Mouse (Mus musculus) ES-Bruce4 (cell line): ENCODE data around the gene Hectd1. TPM values are rescaled to one million over a fixed set of nuclear protein-coding genes. Genes with fewer than 3 reads are reported as not detected.

Source experiments
- H3K27ac ChIP-seq: 2 replicates; pipeline ENCODE4 v1.5.1; 2012; ENCODE audit warnings: low read length, inconsistent platforms; ENCODE audit not compliant: insufficient read depth
- H3K27me3 ChIP-seq: 2 replicates; pipeline ENCODE4 v1.6.1; 2012; ENCODE audit warnings: mild to moderate bottlenecking, low read length, inconsistent platforms; ENCODE audit not compliant: control insufficient read depth, poor library complexity, insufficient read depth, severe bottlenecking
- H3K36me3 ChIP-seq: 2 replicates; pipeline ENCODE4 v1.6.1; 2012; ENCODE audit warnings: inconsistent platforms, mild to moderate bottlenecking, low read length, moderate library complexity; ENCODE audit not compliant: control insufficient read depth, poor library complexity, insufficient read depth, severe bottlenecking
- H3K4me1 ChIP-seq: one replicate; pipeline ENCODE4 v1.8.1; 2011; ENCODE audit warnings: low read length; ENCODE audit not compliant: control insufficient read depth, insufficient read depth
- H3K4me3 ChIP-seq: 2 replicates; pipeline ENCODE4 v1.5.1; 2011; ENCODE audit warnings: low read depth, mild to moderate bottlenecking, low read length
- H3K9ac ChIP-seq: 2 replicates; pipeline ENCODE4 v1.6.1; 2012; ENCODE audit warnings: low read depth, mild to moderate bottlenecking, inconsistent platforms; ENCODE audit not compliant: poor library complexity, severe bottlenecking
- H3K9me3 ChIP-seq: replicated peaks from 2 replicates; pipeline ENCODE4 v1.6.1; 2012; ENCODE audit warnings: mild to moderate bottlenecking, low read length, inconsistent platforms; ENCODE audit not compliant: control insufficient read depth, poor library complexity, insufficient read depth, severe bottlenecking
- CTCF ChIP-seq: IDR thresholded peaks from one replicate; pipeline ENCODE4 v1.8.1; 2011; ENCODE audit warnings: low read depth, low read length
- EP300 ChIP-seq: IDR thresholded peaks from 2 replicates; pipeline ENCODE4 v1.6.1; 2011; ENCODE audit warnings: low read depth, low read length; ENCODE audit not compliant: insufficient read depth
- POLR2A ChIP-seq: IDR thresholded peaks from one replicate; pipeline ENCODE4 v1.8.1; 2011; ENCODE audit warnings: low read length; ENCODE audit not compliant: insufficient read depth
- polyA plus RNA-seq: library from polyadenylated mRNA; stranded (reverse); fragments of >200 nt; gene quantifications from 2 replicates; pipeline ENCODE4 v1.2.4, GENCODE M21; 2011; ENCODE audit warnings: low read depth; ENCODE audit not compliant: missing spikeins, insufficient read depth, insufficient read length

Hectd1 gene
- polyA plus RNA-seq, 1 experiment = 96.9 TPM

DNA sequence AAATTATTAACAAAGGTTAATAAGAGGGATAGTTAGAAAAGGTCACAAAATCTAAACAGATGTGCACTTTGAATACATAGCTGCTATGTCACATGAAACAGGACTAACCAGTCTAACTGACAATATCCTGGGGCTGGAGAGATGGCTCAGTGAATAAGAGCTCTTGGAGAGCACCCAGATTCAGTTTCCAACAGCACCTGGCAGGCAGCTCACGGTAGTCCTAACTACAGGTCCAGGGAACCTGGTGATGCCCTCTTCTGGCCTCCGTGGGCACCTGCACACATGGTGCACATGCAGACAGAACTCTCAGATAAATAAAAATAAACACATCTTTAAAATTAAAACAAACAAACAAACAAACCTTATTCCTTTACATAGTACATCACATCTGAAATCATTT is 4.0 kb downstream of the Hectd1 start:
- H3K9me3 ChIP-seq = no peaks in the 10 kb centered on the region
- H3K4me1 ChIP-seq = no peaks in the 10 kb centered on the region
- no peak overlapping the region for H3K9ac ChIP-seq
- H3K36me3 ChIP-seq = peaks cover 14% of the 10 kb centered on the region
- TF ChIP-seq POLR2A (no peak), EP300 (no peak), CTCF (peak; percentile 57)
- H3K27ac ChIP-seq = no peak overlapping the region
- no peaks in the 10 kb centered on the region for H3K27me3 ChIP-seq
- no peak overlapping the region for H3K4me3 ChIP-seq

DNA sequence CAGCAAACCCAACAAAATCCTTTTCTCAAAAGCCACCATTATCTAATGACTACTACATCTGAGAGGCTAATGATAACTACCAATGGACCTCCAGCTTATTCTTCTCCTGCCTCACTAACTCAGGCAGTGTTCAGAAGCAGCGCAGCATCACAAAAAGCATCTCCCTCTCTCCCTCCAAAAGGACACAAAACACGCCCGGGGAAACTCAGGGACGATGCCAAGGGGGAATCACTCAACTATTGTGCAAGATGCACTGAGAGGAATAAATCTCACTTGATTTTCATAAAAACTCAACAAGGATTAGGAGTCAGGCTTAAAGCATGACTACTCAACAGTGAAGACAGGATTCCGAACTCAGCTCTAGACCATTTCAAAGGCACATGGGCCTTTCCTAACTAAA is 6.0 kb downstream of the Hectd1 start:
- no peaks in the 10 kb centered on the region for H3K4me1 ChIP-seq
- H3K36me3 ChIP-seq = peaks cover 16% of the 10 kb centered on the region
- TF ChIP-seq CTCF (no peak), POLR2A (no peak), EP300 (no peak)
- H3K27me3 ChIP-seq = no peaks in the 10 kb centered on the region
- no peaks in the 10 kb centered on the region for H3K9me3 ChIP-seq
- no peak overlapping the region for H3K4me3 ChIP-seq
- H3K9ac ChIP-seq = no peak overlapping the region
- no peak overlapping the region for H3K27ac ChIP-seq

DNA sequence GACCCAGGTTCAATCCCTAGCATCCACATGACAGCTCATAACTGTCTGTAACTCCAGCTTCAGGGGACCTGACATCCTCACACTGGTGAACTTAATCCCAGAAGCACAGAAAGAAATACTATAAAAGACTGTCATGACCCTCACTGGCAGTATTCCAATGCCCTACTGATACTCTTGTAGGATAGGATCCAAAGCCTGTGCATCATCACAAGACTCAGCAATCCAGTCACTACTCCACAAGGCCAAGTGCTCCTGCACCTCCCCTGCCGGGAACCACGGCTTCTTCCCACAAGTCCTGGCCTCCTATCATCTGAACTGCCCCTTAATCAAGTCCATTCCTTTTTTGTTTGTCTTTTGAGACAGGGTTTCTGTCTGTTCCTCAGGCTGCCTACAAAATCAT is 6.5 kb downstream of the Hectd1 start:
- TF ChIP-seq POLR2A (no peak), EP300 (no peak)
- peaks cover 16% of the 10 kb centered on the region for H3K36me3 ChIP-seq
- H3K4me3 ChIP-seq = no peak overlapping the region
- no peaks in the 10 kb centered on the region for H3K9me3 ChIP-seq
- no peaks in the 10 kb centered on the region for H3K27me3 ChIP-seq
- no peak overlapping the region for H3K9ac ChIP-seq
- H3K4me1 ChIP-seq = no peaks in the 10 kb centered on the region
- H3K27ac ChIP-seq = no peak overlapping the region

DNA sequence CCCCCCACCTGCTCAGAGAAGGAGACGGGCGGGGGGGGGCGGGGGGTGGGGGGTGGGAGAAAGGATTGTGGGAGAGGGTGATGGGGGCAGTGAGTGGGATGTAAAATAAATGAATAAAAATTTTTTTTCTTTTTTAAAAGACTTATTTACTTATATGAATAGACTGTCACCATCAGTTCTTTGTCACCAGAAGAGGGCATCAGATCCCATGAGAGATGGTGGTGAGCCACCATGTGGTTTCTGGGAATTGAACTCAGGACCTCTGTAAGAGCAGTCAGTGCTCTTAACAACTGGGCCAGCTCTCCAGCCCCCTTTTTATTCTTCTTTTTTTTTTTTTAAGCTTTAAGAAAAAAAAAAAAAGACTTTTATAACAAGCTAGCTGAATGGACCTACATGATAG is 7.1 kb downstream of the Hectd1 start:
- Histone ChIP-seq H3K4me3 (no peak overlapping the region), H3K27ac (no peak overlapping the region), H3K9ac (no peak overlapping the region), H3K4me1 (no peaks in the 10 kb centered on the region), H3K36me3 (peaks cover 16% of the 10 kb centered on the region), H3K27me3 (no peaks in the 10 kb centered on the region), H3K9me3 (no peaks in the 10 kb centered on the region)
- TF ChIP-seq CTCF (no peak), POLR2A (no peak), EP300 (no peak)

DNA sequence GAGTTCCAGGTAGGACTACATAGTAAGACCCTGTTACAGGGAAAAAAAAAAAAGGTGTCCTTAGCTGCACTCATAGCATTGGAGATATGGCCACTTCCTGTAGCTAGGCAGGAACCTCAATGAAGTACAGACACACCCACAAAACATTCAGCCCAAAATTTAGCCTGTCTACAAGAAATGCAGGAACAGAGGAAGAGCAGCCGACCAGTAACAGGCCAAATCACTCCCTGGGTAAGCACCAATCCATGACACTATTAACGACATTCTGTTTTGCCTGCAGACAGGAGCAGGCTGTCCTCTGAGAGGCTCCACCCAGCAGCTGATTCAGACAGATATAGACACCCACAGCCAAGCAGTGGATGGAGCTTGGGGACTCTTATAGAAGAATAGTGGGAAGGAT is 8.1 kb downstream of the Hectd1 start:
- no peaks in the 10 kb centered on the region for H3K27me3 ChIP-seq
- no peak overlapping the region for H3K9ac ChIP-seq
- H3K9me3 ChIP-seq = no peaks in the 10 kb centered on the region
- no peaks in the 10 kb centered on the region for H3K4me1 ChIP-seq
- no peak overlapping the region for H3K4me3 ChIP-seq
- TF ChIP-seq POLR2A (no peak), EP300 (no peak), CTCF (no peak)
- H3K27ac ChIP-seq = no peak overlapping the region
- H3K36me3 ChIP-seq = peaks cover 11% of the 10 kb centered on the region

DNA sequence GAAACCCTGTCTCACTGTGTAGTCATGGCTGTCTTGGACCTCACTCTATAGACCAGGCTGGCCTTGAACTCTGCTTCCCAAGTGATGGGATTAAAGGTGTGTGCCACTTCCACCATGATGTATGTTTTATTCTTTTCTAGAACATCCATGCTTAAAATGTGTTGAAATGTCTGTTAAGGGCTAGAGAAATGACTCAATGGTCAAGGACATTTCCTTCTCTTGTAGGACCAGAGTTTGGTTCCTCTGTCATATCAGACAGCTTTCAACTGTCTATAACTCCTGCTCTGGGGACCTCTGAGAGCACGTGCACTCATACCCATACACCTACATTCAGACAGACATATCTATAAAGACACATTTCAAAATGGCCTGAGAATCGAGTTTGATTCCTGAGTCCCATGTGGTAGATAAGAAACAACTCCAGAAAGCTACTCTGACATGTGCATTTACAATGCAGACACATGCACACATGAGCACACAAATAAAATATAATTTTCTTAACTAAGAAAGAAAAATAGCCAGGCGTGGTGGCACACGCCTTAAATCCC is 9.3 kb downstream of the Hectd1 start:
- H3K27me3 ChIP-seq = no peaks in the 10 kb centered on the region
- no peak overlapping the region for H3K4me3 ChIP-seq
- no peak for TF ChIP-seq CTCF
- no peak for TF ChIP-seq EP300
- H3K9ac ChIP-seq = no peak overlapping the region
- peaks cover 8% of the 10 kb centered on the region for H3K36me3 ChIP-seq
- H3K9me3 ChIP-seq = no peaks in the 10 kb centered on the region; the same call in 1 of the 2 replicates
- no peaks in the 10 kb centered on the region for H3K4me1 ChIP-seq
- H3K27ac ChIP-seq = no peak overlapping the region
